Mouse (Mus musculus): ENCODE data around the gene Ddx27.

DNA sequence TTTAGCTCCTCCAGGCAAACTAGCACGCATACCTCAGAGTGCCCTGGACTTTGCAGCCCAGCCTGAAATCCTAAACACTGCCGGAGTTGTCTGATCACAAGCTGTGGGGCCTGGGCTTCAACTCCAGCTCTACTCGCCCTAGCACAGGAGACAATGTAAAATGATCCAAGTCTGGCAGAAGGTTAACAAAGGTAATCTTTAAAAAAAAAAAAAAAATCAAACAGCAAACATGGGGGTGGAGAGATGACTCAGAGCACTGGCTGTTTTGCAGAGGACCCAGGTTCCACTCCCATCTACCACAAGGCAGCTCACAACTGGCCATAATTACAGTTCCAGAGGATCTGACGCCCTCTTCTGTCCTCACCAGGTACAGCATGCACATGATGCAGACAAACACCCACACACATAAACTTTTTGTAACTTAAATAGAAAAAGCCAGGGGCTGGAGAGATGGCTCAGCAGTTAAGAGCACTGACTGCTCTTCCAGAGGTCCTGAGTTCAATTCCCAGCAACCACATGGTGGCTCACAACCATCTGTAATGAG, 31.6 kb upstream of the Ddx27 start:
- TF ChIP-seq GATA1 (IDR thresholded peaks at IDR 0.05; ENCODE audit: low read length) (no peak), TAL1 (IDR thresholded peaks at IDR 0.05; ENCODE audit: low read length) (no peak)
